Mouse (Mus musculus): Measurements from ENCODE around the gene D330045A20Rik.
"Not testable (repeated sequence)": the region's sequence is repeated elsewhere in the genome, so short reads cannot be mapped to it uniquely, and the experiment has no call there.

D330045A20Rik gene

DNA sequence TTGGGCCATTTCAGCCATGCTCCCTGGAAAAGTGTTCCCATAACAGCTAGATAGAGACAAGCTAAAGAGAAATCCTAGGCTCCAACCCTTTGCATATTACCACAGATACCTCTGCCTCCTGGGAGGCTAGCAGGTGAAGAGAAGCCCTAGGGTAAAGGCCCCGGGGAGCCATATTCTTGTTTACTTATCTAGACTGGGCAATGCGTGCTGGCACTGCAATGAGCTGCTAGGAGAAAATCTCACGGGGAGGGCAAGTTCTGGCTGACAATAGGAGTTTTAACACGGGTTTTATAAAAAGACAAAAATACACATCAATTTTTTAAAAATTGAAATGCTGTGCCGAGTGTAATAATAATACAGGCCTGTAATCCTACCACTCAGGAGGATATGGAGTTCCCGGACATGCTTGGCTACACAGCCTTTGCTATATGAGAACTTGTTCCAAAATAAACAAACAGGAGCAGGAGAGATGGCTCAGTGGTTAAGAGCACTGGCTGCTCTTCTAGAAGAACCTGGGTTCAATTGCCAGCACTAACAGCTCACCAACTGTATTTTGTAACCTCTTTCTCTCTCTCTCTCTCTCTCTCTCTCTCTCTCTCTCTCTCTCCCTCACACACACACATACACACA is 98.6 kb downstream of the D330045A20Rik start:
- no peak for DNase-seq (ENCODE audit: low spot score)

DNA sequence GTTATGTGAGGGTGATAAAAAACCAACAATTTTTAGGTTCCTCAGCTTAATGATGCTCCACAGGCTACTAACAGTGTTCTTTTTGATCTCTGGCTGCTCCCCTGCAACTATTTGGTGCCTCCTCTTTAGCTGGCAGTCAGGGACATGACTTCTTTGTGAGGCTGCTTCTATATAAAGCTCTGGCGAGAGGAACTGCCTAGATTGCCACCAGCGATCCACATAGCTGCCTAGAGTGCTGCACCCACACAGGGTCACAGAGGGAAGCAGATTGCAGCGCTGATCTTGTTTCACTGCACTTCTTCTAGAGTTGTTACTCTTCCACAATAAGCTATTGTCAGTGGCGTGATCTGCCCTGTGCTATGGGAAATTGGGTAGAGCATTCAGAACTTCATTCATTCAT is 103.4 kb downstream of the D330045A20Rik start:
- DNase-seq (ENCODE audit: low spot score): no peak

DNA sequence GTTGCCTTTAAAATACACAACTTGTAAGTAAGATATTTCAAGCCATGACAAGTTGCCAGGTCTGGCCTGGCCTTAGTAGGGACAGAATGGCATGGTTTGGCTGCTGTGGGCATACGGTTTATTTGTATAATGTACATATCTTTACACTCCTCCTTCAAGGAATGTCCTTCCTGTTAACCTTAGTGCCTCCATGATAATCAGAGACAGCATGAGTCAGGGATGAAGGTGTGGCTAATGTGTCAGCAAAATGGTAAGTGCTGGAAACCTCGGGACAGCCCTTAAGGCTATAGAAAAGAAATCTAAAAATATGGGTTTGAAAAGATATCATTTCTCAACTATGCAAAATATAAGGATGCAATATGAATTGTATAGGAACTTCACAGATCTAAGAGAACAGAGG is 106.5 kb downstream of the D330045A20Rik start:
- DNase-seq (ENCODE audit: low spot score): not testable (repeated sequence)

DNA sequence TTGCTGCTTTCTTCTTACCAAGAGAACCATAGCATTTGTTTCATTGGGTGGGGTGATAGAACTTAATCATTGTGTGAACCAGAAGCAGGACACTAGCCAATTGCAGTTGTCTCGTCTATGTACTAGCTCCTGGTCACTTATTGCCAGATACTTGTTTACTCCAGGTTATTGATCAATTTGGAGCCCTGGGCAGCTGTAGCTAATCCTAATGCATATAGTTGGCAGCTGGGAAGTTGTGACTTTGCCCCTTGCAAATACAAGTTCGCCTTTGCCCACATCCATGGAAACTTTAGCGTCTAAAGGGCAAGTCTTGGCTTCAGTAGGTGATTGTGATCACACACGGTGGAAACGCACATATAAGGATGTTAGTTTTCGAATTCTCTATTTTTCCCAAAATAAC is 116.2 kb downstream of the D330045A20Rik start:
- DNase-seq (ENCODE audit: low spot score): no peak
